Mouse (Mus musculus): Measurements from ENCODE around the gene Endod1.

The Endod1 gene

DNA sequence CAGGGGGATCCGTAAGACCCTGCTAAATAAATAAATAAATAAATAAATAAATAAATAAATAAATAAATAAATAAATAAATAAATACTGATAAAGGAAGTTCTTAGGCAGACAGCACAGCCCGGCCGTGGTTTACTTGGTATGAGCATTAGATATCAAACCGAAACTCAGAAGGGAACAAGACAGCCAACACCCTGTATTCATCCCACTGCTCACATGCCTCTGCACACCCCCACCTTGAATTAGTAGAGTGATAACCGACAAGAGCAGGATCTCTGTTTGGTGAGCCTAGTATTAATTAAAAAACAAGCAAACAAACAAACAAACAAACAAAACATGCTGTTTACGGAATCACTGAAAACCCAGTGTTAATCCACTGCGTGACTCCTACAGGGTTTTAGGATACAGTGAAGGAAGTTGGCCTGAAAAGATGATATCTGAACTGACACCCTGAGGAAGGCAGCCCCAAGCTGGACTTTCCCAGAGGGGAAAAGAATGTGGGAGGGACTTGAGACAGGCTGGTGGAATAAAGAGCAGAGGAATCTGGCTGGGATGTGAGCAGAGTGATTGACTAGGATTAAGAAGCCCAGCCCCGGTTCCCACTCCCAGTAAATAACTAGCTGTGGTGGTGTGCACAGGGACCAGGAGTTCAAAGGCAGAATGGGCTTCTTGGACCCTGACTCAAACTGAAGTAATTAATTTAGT, at the start of gene Endod1:
Gene Endod1, minus strand, starts transcription at position 155 of the 703 bp plus-strand sequence.
- DNase-seq, result peak; percentile 9

DNA sequence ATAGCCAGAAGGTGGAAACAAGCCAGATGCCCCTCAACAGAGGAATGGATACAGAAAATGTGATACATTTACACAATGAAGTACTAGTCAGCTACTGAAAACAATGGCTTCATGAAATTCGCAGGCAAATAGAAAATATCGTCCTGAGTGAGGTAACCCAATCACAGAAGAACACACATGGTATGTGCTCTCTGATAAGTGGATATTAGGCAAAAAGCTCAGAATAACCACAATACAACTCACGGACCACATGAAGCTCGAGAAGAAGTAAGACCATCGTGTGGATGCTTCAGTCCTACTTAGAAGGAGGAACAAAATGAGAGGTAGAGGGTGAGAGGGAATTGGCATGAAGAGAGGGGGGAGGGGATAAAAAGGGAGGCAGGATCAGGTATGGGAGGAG, 27.8 kb upstream of the Endod1 start:
- no peak for DNase-seq

DNA sequence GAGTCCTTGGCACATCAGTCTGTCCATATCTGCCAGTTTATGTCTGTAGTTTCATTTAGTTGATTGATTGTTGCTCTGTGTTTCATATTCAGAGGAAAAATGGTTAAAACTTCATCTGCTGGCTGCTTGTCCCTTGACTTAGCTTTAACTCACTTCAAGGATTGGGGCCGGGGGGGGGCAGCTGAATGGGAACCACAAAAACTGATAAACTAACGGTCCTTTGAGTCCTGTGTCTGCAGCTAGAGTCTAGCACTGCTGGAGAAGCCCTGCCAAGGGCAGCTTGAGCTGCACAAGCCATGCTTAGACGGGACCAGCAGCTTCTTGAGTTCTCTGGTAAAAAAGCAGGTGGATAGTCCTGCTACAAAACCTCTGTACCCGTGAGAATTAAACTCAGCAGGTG, 26.7 kb upstream of the Endod1 start:
- DNase-seq, result no peak

DNA sequence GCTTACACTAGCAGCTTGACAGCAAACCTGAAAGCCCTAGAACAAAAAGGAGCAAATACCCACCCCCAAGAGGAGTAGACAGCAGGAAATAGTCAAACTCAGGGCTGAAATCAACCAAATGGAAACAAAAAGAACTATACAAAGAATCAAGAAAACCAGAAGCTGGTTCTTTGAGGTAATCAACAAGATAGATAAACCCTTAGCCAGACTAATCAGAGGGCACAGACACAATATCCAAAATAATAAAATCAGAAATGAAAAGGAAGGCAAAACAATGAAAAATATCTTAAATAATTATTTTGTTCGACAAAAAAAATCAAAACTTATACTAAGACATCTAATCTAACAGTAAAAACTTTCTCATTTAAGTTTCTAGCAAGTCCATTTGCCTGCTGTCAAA, 24.7 kb upstream of the Endod1 start:
- DNase-seq, result no peak

DNA sequence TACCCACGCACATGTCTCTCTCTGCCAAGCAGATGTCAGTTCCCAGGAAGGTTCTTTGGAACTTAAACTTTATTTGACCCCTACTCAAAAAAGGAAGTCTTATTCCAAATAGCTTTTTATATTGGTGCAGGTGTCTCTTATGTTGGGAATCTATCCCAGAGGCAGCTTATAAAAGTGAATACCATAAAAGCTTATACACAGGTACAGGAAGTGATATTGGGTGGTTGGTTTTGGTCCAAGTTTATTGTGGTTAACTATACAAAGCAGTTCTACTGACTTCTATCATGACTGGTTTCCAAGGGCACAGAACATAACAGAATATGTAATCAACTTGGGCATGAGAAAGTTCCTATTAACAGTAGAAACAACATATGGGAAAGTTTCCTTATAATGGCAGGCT, 20.8 kb upstream of the Endod1 start:
- no peak for DNase-seq

DNA sequence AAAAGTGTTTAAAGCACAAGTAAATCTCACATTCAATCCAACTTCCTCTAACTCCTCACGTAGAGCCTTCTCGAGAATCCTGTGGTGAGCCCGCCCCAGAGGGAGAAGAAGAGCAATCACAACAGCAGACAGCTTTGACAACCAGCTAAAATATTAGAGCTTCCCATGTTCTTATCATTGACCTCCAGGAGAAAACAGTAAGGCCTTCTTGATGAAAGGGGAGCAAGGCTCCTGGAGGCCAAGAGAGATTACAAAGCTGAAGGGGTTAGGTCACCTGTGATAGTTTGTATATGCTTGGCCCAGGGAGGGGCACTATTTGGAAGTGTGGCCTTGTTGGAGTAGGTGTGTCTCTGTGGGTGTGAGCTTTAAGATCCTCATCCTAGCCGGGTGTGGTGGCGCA, 19.1 kb upstream of the Endod1 start:
- no peak for DNase-seq

DNA sequence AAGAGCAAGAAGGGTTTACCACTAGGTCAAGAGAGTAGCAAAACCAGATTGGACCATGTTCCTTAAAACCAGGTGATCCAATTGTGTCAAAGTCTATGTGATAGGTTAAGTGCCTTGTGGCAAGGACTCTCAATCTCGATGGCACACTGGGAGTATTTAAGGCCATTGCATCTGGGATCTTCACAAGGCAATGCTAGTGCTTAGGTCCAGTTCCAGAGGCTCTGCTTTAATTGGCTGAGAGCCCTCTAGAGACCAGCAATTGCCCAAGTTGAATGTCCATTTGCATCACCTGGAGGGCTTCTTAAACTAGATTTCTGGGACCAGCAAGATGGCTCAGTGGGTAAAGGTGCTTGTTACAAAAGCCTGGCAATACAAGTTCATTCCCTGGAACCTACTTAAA, 17.6 kb upstream of the Endod1 start:
- DNase-seq, result no peak

DNA sequence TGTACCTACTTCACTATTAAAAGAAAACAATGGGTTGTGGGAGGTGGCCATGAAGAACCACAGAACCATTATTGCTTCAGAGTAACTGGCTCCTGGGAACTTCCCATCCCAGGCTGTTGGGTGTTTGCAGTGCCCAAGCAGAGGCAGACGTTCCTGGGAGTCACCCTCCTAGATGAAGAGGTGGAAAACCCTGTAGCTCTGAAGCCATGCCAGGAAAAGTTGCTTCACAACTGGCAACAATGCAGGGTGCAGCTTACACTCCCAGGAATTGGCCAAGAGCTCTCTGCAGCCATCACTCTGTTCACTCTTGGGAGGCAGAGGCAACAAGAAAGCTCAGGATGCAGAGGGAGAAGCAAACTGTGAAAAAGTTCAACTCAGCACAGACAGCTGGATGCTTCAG, 16.8 kb upstream of the Endod1 start:
- DNase-seq, result no peak

DNA sequence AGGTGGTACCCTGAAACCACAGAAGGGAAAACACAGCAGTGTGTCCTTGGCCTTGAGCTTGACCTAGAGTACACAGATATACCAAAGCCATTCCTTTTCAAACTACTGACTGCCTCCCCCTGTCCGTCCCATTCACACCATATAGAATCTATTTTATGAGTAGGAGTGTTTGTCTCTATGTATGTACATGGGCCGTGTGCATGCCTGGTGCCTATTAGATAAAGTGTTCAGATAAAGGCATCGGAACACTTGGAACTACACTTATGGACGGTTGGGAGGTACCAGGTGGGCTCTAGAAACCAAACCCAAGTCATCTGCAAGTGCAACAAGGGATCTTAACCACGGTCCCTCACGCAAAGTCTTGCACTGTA, 16.1 kb upstream of the Endod1 start:
- no peak for DNase-seq

DNA sequence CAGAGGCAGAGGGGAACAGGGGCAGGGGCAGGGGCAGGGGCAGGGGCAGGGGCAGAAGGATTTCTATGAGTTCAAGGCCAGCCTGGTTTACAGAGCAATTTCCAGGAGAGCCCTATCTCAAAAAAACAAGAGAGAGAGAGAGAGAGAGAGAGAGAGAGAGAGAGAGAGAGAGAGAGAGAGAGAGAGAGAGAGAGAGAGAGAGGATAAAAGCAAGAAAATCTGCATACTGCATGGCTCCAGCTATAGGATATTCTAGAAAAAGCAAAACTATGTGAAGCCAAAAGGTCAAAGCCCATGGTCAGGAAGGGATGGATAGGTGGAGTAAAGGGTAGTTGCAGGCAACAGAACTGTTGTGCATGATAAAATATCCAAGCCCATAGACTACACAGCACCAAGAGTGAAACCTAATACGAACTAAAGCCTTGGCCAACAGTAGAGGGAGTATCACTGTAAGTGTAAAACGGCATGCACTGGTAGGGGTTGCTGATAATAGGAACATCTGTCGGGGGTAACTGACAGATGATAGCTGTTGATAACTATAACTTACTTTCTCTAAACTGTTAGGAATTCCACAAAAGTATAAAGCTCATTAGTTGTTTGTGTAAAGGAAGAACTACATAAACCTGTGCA, 15.6 kb upstream of the Endod1 start:
- no peak for DNase-seq

DNA sequence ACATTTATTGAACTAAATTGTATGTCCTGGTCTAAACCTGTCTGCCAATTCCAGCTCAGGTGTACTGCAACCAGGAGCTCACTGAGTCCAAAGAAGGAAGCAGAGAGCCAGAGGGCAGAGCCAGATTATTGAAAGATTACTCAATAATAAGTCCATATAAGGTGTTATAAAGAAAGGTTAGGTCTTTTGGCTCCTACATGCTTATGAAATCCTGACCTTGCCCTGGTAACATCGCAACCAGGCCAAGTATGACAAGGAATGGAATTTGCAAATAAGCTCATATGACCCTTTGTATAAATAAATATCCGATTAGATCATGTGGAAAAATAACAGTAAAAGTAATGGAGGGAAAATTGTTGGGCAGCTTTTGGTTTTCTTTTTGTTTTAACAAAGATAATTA, 14.8 kb upstream of the Endod1 start:
- no peak for DNase-seq

DNA sequence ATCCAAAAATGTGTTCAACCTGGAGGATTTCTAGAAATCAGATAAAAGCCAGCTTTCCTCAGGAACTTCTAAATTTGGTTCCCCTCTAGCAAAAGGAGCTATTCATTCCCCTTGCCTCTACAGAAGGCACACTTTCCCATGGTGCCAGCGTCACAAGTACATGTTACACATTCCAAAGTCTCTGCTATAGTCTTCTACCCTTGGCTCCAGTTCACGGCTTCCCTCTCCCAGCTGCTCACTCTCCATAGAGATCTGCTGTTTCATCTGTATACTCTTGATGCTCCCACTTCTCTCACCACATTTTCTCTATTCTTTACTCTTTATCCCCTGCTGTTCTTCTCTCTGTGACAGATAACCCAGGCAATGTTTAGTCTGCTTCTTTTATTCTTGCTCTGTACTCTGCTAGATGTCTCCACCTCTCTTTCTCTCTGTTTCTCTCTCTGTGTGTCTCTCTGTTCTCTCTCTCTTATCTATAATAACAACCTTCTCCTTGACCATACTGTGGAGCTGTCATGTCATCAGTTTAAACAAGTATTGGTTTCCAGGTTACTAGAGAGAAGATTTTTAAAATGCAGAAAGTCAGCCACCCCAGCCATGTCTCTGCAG, 13.8 kb upstream of the Endod1 start:
- no peak for DNase-seq

DNA sequence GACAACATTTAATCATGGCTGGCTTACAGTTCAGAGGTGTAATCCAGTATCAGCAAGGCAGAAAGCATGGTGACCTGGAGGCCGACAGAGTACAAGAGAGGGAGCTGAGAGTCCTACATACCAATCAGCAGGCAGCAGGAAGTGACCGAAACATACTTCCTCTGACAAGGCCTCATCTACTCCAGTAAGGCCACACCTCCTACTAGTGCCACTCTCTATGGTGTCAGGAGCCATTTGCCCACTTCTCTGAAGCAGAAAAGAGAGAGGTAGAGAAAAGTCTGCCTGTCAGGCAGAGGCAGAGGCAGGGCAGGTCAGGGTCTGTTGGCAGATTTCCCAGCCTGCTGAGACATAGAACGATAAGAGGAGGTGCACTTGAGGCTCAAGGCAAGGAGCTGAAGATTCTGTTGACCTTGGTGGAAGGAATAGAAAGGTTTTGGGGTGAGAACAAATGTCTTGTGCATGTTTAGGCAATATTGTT, 10.6 kb upstream of the Endod1 start:
- no peak for DNase-seq

DNA sequence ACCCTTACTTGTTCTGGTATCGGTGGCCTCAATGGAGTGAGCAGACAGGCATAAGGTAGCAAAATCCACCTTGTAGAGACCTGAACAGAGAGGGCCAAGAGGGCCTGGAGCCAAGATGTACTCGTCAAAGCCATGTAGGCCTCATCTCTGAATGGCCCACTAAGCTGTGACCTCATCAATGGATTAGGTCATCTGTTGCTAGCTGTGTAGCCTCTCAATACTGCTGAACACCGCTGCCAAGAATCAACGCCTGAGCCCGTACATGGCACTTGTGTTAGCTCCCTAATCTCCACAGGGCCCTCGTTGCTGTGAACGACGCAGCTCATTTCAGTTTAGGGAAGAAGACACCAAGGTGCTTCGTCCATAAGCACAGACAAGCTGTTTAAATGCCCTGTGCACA, 10.0 kb upstream of the Endod1 start:
- DNase-seq, result no peak

DNA sequence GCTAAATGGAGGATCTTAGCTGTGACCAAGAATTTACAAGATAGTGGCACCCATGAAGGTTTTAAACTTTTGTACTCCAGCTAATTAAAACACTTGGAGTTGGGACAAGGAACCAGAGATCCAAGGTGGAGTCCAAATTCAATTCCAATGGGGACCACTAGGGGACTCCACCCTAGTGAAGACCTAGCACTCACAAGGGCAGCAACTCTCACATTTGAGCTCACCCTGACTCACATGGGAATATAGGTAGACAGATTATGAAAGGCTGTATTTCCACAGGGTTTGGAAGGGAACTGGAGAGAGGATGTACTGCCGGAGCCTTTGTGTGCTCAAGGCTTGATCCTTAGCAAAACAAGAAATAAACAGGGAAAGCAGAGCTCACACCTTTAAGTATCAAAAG, 9.0 kb upstream of the Endod1 start:
- DNase-seq, result peak; percentile 21

DNA sequence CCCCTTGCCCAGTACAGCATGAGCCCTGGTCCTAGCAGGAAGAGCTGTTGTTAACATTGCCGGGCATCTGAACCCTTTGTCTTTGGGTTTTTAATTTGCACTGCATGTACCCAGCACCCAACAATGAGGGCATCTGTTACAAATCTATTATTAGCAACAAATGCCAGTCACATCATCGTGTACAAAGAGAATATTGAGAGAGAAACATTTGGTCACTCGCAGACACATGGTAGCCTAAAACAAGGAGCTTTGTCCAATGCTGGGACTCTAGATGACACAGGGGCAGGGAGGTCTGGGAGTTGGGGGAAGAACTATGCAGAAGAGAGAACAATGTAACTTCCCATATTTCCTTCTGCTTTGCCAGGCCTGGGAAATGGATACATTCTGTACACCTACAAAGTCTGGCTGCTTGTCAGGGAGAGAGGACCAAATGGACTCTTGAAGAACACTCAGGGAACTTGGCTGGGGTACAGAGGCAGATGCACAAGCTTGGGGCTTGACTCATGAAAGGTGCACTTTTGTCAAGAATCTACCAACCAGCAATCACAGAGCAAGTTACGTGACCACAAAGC, 7.8 kb upstream of the Endod1 start:
- no peak for DNase-seq

DNA sequence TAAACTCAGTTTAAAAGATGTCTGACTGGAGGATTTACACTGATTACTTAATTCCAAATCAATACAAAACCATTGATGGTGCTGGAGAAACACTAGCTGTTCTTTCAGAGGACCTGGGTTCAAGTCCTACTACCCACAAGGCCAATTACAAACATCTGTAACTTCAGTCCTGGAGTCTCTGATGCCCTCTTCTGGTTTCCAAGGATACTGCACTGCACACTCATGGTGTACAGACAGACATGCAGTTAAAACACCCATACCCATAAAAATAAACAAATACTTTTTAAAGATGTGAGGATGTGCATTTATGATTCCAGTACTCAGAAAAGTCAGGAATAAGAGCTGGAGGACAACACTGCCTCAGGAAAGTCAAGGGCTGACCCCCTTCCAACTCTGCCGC, 6.7 kb upstream of the Endod1 start:
- peak; percentile 20 for DNase-seq

DNA sequence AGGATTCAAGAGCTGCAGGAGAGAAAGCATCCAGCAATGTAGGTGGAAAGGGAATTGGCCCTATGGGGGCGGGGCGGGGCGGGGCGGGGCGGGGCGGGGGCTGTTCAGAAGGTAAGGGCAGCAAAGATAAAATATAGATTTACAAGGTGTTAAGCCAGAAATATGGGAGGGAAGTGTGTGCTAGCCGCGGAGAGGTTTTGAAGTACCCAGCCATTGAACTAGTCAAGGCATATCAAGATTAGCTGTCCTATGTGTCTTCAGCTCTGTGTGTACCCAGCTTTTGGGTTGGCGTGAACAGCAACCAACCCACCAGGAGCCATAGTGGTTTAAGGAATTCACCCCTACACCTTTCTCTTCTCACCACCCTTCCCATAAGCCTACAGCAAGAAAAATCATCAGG, 5.5 kb upstream of the Endod1 start:
- no peak for DNase-seq

DNA sequence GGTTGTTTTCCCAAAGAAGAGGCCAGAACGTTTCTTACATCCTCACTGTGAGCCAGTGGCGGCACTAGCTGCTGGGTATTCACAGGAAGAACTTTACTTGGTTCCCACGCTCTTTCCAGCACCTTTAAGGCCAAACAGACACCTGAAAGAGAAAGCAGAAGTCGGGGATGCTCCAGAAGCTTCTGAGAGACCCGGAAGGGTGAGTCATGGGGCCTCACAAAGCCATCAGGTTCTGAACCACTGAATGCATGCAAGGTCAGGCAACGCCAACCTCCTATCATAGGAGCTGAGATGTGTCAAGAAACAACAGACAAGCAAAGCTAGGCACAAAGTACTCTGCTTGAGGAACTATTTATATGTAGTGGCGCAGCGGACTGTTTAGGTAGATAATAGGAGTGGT, 4.4 kb upstream of the Endod1 start:
- DNase-seq, result no peak

DNA sequence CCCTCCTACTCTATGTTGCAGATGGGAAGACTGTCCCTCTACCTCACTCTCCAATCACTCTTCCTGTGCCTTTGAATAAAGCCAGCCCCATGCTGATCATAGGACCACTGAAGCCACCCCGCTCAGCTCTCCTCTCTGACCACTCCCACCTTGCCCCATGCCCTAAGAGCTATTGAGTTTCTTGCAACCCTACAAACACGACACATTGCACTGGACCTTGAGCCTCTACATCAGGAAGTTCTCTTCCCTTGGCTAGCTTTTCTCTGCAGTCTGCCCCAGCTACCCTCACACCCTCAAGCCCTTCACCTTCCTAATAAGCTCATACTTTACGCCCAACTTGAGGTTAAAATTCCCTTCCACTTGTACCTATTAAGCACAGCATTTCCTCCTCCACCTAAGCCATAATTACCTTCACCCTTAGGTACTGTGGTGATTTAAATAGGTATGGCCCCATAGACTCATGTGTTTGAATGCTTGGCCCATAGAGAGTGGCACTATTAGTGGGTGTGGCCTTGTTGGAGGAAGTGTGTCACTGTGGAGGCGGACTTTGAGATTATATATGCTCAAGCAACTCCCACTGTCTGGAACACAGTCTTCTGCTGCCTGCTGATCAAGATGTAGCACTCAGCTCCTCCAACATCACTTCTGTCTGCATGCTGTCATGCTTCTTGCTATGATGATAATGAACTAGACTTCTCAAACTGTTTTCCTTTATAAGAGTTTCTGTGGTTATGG, 2.0 kb upstream of the Endod1 start:
- no peak for DNase-seq

DNA sequence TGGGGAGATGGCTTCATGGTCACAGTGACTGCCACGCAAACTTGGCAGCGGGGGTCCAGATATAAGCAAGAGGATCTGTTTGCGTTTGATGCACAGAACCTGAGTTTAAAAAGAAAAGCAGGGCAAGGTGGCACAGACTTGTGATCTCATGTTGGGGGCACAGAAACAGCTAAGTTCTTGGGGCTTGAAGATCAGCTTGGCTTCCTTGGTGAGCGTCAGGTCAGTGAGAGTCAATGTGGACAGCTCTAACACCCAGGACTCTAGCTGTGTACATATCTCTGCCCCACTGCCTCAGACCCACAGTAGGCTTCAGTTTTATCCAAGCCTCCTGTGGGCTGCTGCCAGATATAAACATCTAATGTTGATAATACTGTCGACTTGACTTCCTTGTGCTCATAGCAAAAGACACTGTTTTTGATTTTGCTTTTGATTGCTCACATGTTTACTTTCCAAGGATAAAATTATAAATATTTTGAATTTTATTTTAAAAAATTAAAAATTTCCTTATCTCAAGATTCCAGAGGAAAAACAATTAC, 1.0 kb upstream of the Endod1 start:
- no peak for DNase-seq

DNA sequence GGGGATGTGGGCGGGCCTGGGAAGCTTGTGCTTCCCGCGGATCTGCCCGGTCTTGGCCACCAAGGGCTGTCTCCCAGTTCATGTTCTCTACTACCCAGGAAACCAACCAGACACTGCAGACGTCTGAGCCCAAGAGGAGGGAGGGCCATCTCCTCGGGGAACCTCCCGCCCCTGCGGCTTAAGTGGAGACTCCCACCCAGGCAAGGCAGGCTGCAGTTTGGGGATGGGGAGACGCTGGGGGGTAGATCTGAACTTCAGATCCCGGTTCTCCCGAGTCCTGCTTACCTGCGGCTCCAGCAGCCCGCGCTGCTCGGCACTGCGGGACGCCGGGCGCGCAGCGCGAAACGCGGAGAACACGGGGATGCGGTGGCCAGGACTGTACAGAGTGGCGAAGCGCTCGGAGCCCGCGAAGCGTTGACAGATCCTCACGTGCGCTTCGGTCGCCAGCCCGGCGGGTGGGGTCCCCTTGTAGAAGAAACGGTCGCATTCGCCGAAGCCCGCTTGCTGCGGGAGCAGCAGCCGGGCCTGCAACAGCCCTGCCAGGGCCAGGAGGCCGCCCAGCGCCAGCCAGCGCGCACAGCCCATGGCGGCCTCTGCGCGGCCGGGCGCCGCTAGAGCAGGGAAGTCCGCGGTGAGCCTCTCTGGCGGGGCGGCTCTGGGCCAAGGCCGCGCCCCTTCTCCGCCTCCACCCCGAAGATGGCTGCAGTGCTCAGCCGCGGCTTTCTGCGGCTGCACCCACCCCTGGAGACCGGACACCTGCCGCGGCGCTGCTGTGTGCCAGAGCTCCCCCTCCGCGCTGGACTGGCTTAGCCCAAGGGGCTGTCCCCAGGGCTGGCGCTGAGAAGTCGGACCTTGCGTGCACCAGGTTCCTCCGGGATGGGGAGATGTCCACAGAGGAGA, 671 bp downstream of the Endod1 start:
- DNase-seq, result peak; percentile 80

All from thymus, postnatal 14 days (tissue).